Mouse (Mus musculus) liver, embryonic 13.5 days (tissue): Measurements from ENCODE around the gene Mlph. TPM values are rescaled to one million over a fixed set of nuclear protein-coding genes. Genes with fewer than 3 reads are reported as not detected.

Source experiments
- ATAC-seq: fragments of 200-750 bp; cut with Nextera tagmentation; 2 replicates; pipeline ENCODE4 v1.8.0; 2017; ENCODE audit warnings: low read depth, mild to moderate bottlenecking, moderate number of reproducible peaks, moderate library complexity
- DNase-seq: peaks from one replicate; pipeline ENCODE4 v3.0.0; 2022
- H3K27ac ChIP-seq: fragments of 300-500 bp; sonication (generic); 2 replicates; pipeline ENCODE4 v1.5.1; 2015; ENCODE audit warnings: moderate library complexity, mild to moderate bottlenecking, inconsistent platforms
- H3K27me3 ChIP-seq: fragments of 300-500 bp; sonication (generic); 2 replicates; pipeline ENCODE4 v1.6.1; 2015; ENCODE audit warnings: mild to moderate bottlenecking, inconsistent platforms
- H3K36me3 ChIP-seq: fragments of 300-500 bp; sonication (generic); 2 replicates; pipeline ENCODE4 v1.6.1; 2015; ENCODE audit warnings: mild to moderate bottlenecking, inconsistent platforms
- H3K4me1 ChIP-seq: fragments of 300-500 bp; sonication (generic); replicated peaks from 2 replicates; pipeline ENCODE4 v1.6.1; 2015; ENCODE audit warnings: inconsistent platforms
- H3K4me2 ChIP-seq: fragments of 300-500 bp; sonication (generic); 2 replicates; pipeline ENCODE4 v1.6.1; 2015; ENCODE audit warnings: inconsistent platforms, mild to moderate bottlenecking, moderate library complexity
- H3K4me3 ChIP-seq: fragments of 300-500 bp; sonication (generic); replicated peaks from 2 replicates; pipeline ENCODE4 v1.5.1; 2015; ENCODE audit warnings: mild to moderate bottlenecking, inconsistent platforms
- H3K9ac ChIP-seq: fragments of 300-500 bp; sonication (generic); 2 replicates; pipeline ENCODE4 v1.6.1; 2015; ENCODE audit warnings: mild to moderate bottlenecking, inconsistent platforms
- H3K9me3 ChIP-seq: fragments of 300-500 bp; sonication (generic); replicated peaks from 2 replicates; pipeline ENCODE4 v1.6.1; 2016; ENCODE audit warnings: inconsistent platforms
- WGBS: fragments of 180-500 bp; shearing (Covaris S2); methylation state at CpG from one replicate; pipeline ENCODE4 v1.1.7; 2015; ENCODE audit not compliant: insufficient replicate concordance; 5-methylcytosine and 5-hydroxymethylcytosine counted together
- polyA plus RNA-seq: library from polyadenylated mRNA; unstranded; fragments of >200 nt; fragmentation: Nextera tagmentation; extraction: Ambion mirVana; gene quantifications from 2 replicates; pipeline ENCODE4 v1.2.1, GENCODE M21; 2015

Gene Mlph
- polyA plus RNA-seq, 1 experiment from 2014 or later: 0.07 TPM

- WGBS: 30% methylated on average over 1 of the region's 1 CpGs
- no peak for DNase-seq
- no peaks in the 10 kb centered on the region for H3K27me3 ChIP-seq
- no peaks in the 10 kb centered on the region for H3K9me3 ChIP-seq
- H3K36me3 ChIP-seq: no peaks in the 10 kb centered on the region
- no peak for ATAC-seq
- H3K4me3 ChIP-seq: no peak overlapping the region
- H3K4me1 ChIP-seq: no peaks in the 10 kb centered on the region
- no peak overlapping the region for H3K9ac ChIP-seq
- H3K4me2 ChIP-seq: no peak overlapping the region
- no peak overlapping the region for H3K27ac ChIP-seq
These were observed 16.9 kb upstream of the Mlph start for GRCm38 (mm10) chr1:90898012-90898411.

- Histone ChIP-seq H3K4me2 (no peak overlapping the region), H3K36me3 (no peaks in the 10 kb centered on the region), H3K27ac (no peak overlapping the region), H3K4me1 (no peaks in the 10 kb centered on the region), H3K9ac (no peak overlapping the region), H3K9me3 (no peaks in the 10 kb centered on the region), H3K27me3 (no peaks in the 10 kb centered on the region), H3K4me3 (no peak overlapping the region)
- 54% methylated on average over 5 of the region's 5 CpGs for WGBS
- DNase-seq (no peak), ATAC-seq (no peak)
These were observed 15.1 kb upstream of the Mlph start for GRCm38 (mm10) chr1:90899816-90900215.

GRCm38 (mm10) chr1:90900406-90900805 is 14.5 kb upstream of the Mlph start:
- DNase-seq (no peak), ATAC-seq (no peak)
- Histone ChIP-seq H3K9ac (no peak overlapping the region), H3K4me1 (no peaks in the 10 kb centered on the region), H3K9me3 (no peaks in the 10 kb centered on the region), H3K27ac (no peak overlapping the region), H3K36me3 (no peaks in the 10 kb centered on the region), H3K4me3 (no peak overlapping the region), H3K27me3 (no peaks in the 10 kb centered on the region), H3K4me2 (no peak overlapping the region)
- 54% methylated on average over 6 of the region's 6 CpGs for WGBS

- ATAC-seq (no peak), DNase-seq (no peak)
- 56% methylated on average over 4 of the region's 4 CpGs for WGBS
- H3K9ac ChIP-seq: no peak overlapping the region
- no peak overlapping the region for H3K27ac ChIP-seq
- H3K4me3 ChIP-seq: no peak overlapping the region
- H3K27me3 ChIP-seq: no peaks in the 10 kb centered on the region
- H3K9me3 ChIP-seq: no peaks in the 10 kb centered on the region
- H3K36me3 ChIP-seq: no peaks in the 10 kb centered on the region
- no peak overlapping the region for H3K4me2 ChIP-seq
- no peaks in the 10 kb centered on the region for H3K4me1 ChIP-seq
These were observed 13.6 kb upstream of the Mlph start for GRCm38 (mm10) chr1:90901246-90901645.

- Histone ChIP-seq H3K27me3 (no peaks in the 10 kb centered on the region), H3K4me3 (no peak overlapping the region), H3K9me3 (no peaks in the 10 kb centered on the region), H3K36me3 (no peaks in the 10 kb centered on the region), H3K4me1 (no peaks in the 10 kb centered on the region), H3K4me2 (no peak overlapping the region), H3K27ac (no peak overlapping the region), H3K9ac (no peak overlapping the region)
- DNase-seq (no peak), ATAC-seq (no peak)
- WGBS: 54% methylated on average over 6 of the region's 6 CpGs
These were observed 13.1 kb upstream of the Mlph start for GRCm38 (mm10) chr1:90901681-90902208.

GRCm38 (mm10) chr1:90902751-90903150 is 12.1 kb upstream of the Mlph start:
- H3K27me3 ChIP-seq: no peaks in the 10 kb centered on the region
- H3K36me3 ChIP-seq: no peaks in the 10 kb centered on the region
- H3K4me2 ChIP-seq: no peak overlapping the region
- no peak overlapping the region for H3K27ac ChIP-seq
- H3K4me1 ChIP-seq: no peaks in the 10 kb centered on the region
- H3K4me3 ChIP-seq: no peak overlapping the region
- ATAC-seq (no peak), DNase-seq (no peak)
- no peak overlapping the region for H3K9ac ChIP-seq
- WGBS: 60% methylated on average over 3 of the region's 3 CpGs
- no peaks in the 10 kb centered on the region for H3K9me3 ChIP-seq

GRCm38 (mm10) chr1:90903211-90903945 is 11.5 kb upstream of the Mlph start:
- Histone ChIP-seq H3K9me3 (no peaks in the 10 kb centered on the region), H3K27ac (no peak overlapping the region), H3K4me2 (no peak overlapping the region), H3K27me3 (no peaks in the 10 kb centered on the region), H3K4me1 (no peaks in the 10 kb centered on the region), H3K36me3 (no peaks in the 10 kb centered on the region), H3K4me3 (no peak overlapping the region), H3K9ac (no peak overlapping the region)
- DNase-seq: no peak
- ATAC-seq: no peak
- 37% methylated on average over 3 of the region's 3 CpGs for WGBS

- no peaks in the 10 kb centered on the region for H3K36me3 ChIP-seq
- H3K9ac ChIP-seq: no peak overlapping the region
- no peaks in the 10 kb centered on the region for H3K27me3 ChIP-seq
- H3K4me3 ChIP-seq: no peak overlapping the region
- no peak overlapping the region for H3K27ac ChIP-seq
- no peaks in the 10 kb centered on the region for H3K9me3 ChIP-seq
- H3K4me2 ChIP-seq: no peak overlapping the region
- DNase-seq (no peak), ATAC-seq (no peak)
- no peaks in the 10 kb centered on the region for H3K4me1 ChIP-seq
- WGBS: 65% methylated on average over 8 of the region's 8 CpGs
These were observed 10.9 kb upstream of the Mlph start for GRCm38 (mm10) chr1:90903971-90904458.

- ATAC-seq: no peak
- Histone ChIP-seq H3K9me3 (no peaks in the 10 kb centered on the region), H3K36me3 (no peaks in the 10 kb centered on the region), H3K27ac (no peak overlapping the region), H3K9ac (no peak overlapping the region), H3K4me2 (no peak overlapping the region), H3K4me3 (no peak overlapping the region), H3K27me3 (no peaks in the 10 kb centered on the region), H3K4me1 (0 out of 2 replicates have a peak, but pooled peaks cover 5% of the 10 kb centered on the region)
- 60% methylated on average over 7 of the region's 7 CpGs for WGBS
- DNase-seq: no peak
These were observed 10.0 kb upstream of the Mlph start for GRCm38 (mm10) chr1:90904729-90905404.

GRCm38 (mm10) chr1:90906357-90906756 is 8.5 kb upstream of the Mlph start:
- no peak for ATAC-seq
- DNase-seq: no peak
- WGBS: 8% methylated on average over 2 of the region's 2 CpGs

GRCm38 (mm10) chr1:90909161-90909560 is 5.7 kb upstream of the Mlph start:
- Histone ChIP-seq H3K4me1 (0 out of 2 replicates have a peak, but pooled peaks cover 5% of the 10 kb centered on the region), H3K36me3 (no peaks in the 10 kb centered on the region), H3K4me3 (no peak overlapping the region), H3K9ac (no peak overlapping the region), H3K27ac (no peak overlapping the region), H3K4me2 (no peak overlapping the region), H3K27me3 (no peaks in the 10 kb centered on the region), H3K9me3 (no peaks in the 10 kb centered on the region)
- no peak for DNase-seq
- ATAC-seq: no peak

More at GRCm38 (mm10) chr1:90906357-90906756, 8.5 kb upstream of the Mlph start:
- no peaks in the 10 kb centered on the region for H3K9me3 ChIP-seq
- H3K4me2 ChIP-seq: no peak overlapping the region
- no peak overlapping the region for H3K27ac ChIP-seq
- H3K9ac ChIP-seq: no peak overlapping the region
- H3K4me1 ChIP-seq: 0 out of 2 replicates have a peak, but pooled peaks cover 5% of the 10 kb centered on the region
- no peaks in the 10 kb centered on the region for H3K27me3 ChIP-seq
- H3K36me3 ChIP-seq: no peaks in the 10 kb centered on the region
- no peak overlapping the region for H3K4me3 ChIP-seq
